Mouse (Mus musculus) ovary, adult 10 weeks (tissue): ENCODE results near the gene Gdpd2. TPM values are rescaled to one million over a fixed set of nuclear protein-coding genes. Genes with fewer than 3 reads are reported as not detected.

Source experiments
- polyA plus RNA-seq: library from polyadenylated mRNA; stranded (reverse); fragments of 350-450 nt; fragmentation: Illumina TruSeq; extraction: RNeasy Lipid Tissue Mini Kit (QIAGEN cat#74804); gene quantifications from one replicate; pipeline ENCODE4 v1.2.3, GENCODE M21; 2014

Gene Gdpd2
- 27.9 TPM for polyA plus RNA-seq

DNA sequence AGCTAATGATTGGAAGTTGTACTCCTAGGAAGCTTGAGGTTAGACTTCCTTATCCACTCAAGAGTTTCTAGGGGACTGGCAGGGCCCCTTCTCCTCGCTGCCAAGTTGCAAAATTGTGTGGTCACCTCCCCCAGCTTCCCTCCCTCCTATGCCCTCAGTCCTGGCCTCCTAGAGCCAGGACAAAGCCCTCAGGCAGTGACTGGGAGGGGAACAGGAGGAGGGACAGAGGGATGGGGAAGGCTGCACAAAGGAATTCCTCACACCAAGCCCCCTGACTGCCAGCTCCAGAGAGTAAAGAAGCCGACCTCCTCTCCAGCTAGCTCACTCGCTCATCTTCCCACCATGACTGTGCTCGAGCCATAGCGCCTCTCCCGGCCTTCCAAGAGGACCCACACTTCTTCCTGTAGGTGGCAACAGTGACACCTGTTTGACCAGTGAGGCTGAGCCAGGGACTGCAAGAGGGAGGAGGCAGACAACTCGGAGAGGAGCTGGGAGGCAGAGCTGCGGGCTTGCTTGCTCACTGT lies at the start of gene Gdpd2:
Gene Gdpd2 (plus strand): TSS at position 209 of the 524 bp plus-strand sequence.

DNA sequence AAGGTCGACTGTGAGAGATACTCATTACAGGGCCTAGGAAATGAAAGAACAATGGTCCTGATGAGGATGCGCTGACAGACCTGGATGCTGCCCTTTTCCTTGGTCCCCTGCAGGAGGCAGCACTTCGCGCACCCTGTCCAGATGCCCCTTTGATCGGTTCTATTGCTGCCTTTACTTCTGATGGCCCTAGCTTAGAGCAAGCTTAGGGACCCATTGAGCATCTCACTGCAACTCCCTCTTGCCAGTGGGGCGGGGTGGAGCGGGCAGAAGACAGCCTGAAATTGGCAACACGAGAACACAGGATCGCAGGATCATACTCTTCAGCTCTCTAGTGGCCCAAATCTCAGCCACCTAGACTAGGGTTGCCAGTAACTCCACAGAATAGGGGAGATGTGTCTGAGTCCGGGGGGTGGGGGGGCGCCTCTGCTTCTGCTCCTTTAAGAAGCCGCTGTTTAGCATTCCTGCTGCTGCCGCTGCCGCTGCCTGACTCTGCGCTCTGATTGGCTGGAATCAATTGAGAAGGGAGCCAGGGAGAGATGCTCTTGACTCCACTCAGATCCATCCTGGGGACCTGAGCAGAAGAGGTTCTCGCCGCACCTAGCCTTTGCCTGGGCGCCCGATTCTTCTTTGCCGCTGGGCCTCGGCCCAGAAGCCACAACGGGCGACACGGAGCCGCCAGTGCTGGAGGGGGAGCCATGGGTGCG lies 37.7 kb downstream of the Gdpd2 start, which contains the start of gene Dlg3:
Gene Dlg3 (plus strand): TSS at position 542 of the 704 bp plus-strand sequence.

Other genes with a start within 250 kb of the Gdpd2 start
- gene Igbp1, start 235.6 kb upstream of the Gdpd2 start, polyA plus RNA-seq, result 86.5 TPM
- not detected for gene Dgat2l6, start 205.0 kb upstream of the Gdpd2 start, polyA plus RNA-seq
- not detected for gene Awat1, start 157.6 kb upstream of the Gdpd2 start, polyA plus RNA-seq
- gene P2ry4, start 135.0 kb upstream of the Gdpd2 start, polyA plus RNA-seq, result not detected
- not detected for gene Arr3, start 124.4 kb upstream of the Gdpd2 start, polyA plus RNA-seq
- 18.0 TPM for gene Kif4, start 104.1 kb upstream of the Gdpd2 start, polyA plus RNA-seq
- gene Pdzd11, start 103.3 kb upstream of the Gdpd2 start, polyA plus RNA-seq, result 63.1 TPM
- gene Dlg3, start 37.8 kb downstream of the Gdpd2 start, polyA plus RNA-seq, result 40.5 TPM